Mouse (Mus musculus) left cerebral cortex, postnatal 10 days (tissue): ENCODE measurements around the gene Itga8. TPM values are rescaled to one million over a fixed set of nuclear protein-coding genes. Genes with fewer than 3 reads are reported as not detected.

Experiments
- DNase-seq, 2 experiments: peaks; one replicate each; pipeline ENCODE4 v3.0.0; 2021 to 2022; ENCODE audit warnings: low spot score in 2 of 2, mixed read lengths in 1 of 2; ENCODE audit errors: extremely low spot score in 1 of 2
- intact Hi-C: fragments of 180-260 bp; cut with DNase I; formaldehyde crosslinking; loops from one replicate; pipeline ENCODE4 v1.15.1; 2025
- total RNA-seq, 2 experiments: library from RNA; stranded (reverse); gene quantifications; 2 replicates each; pipeline ENCODE4 v1.2.3; 2021

The Itga8 gene
- 1 to 10 TPM; 5.1 to 5.4 TPM for total RNA-seq

DNA sequence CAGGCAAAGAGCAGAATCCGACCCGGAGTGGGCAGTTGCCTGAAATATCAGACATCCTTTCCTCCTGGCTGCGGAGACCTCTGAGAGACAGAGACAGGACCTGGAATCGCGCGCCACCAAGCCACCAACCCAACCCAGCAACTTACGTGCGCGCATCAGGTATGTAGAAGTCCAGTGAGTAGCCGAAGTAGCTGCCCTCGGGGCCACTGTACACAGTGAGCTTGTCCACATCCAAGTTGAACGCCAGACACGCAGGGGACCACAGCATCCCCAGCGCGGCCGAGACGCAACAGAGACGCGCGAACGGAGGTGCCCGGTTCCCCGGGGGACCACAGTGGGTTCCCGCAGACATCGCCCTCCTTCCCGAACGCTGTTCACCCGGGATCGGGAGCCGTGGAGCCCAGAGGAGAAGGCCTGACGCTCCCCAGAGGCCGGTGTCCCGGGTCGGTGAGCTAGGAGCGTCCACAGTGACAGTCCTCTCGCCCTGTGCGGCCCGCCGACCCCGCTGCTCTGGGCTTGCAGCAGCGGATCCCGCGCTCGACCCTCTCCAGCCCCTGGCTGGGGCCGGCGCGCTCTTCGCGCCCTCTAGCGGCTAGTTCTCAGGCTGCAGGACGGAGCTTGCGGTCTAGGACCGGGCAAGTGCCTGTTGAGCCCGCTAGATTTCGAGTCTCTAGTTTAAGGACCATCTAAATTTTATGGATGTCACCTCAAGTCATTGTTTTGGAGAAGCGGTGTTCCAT, at the start of gene Itga8:
Gene Itga8 (minus strand): TSS at position 492 of the 740 bp plus-strand sequence.
- peak; percentile 69 to 85 for DNase-seq
- intact Hi-C loops = loop anchor here (2.0 to 5.0 kb wide), 3 partner anchors 86 to 299 kb away; no protein-coding TSS in a partner anchor

- no peak for DNase-seq
- intact Hi-C loops = no loop called here
Measured at GRCm38 (mm10) chr2:12348914-12349313, 47.2 kb upstream of the Itga8 start.

DNA sequence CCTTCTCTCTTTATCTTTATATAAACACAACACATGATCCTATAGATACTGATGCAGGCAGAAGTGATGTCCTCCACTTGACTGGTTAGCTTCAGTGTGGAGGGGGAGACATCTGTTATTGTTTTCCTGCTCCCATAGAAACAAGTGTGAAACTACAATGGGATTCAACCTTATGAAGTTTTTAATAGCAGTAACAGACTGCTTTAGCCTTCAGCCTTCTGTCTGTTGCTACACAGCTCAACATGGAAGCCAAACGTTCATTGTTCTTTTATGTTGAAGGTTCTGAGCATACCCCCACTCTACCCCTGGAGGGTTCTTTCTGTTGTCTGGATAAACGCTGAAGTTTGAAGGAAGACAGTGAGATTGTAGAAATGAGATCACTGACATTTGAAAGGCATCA, 30.2 kb upstream of the Itga8 start:
- intact Hi-C loops = no loop called here
- no peak for DNase-seq

DNA sequence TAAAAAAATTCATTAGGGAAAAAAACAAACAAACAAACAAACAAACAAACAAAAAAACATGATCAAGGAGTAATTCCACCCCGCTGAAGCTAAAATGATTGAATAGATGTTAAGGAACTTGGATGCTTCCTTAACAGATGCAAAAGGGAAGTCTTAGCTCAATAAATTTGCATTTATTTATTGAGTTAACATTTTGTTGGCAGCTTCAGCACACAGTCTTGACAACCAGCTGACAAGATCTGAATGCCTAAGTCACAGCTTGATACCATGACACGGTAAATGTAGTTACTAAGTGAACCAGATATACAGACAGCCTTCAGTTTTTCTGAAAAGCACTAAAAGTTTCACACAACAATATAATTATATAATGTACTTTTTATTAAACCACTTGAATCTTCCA, 27.9 kb upstream of the Itga8 start:
- no peak for DNase-seq
- intact Hi-C loops = no loop called here

DNA sequence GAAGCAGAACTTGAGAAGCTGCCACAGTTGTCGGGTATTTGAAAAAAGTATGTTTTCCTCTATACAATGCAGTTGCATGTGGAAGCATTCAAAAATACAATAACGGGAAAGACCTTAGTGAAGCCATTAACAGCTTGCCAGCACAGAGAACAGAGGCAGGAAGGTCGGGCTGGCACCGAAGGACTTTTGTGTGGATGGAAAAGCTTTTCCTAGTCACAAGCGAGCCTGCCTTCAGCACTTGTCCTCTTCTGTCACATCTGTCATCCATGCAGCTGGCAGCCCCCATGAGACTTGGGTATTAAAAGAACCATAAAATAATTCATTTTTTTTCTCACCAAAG, 27.3 kb upstream of the Itga8 start:
- intact Hi-C loops = no loop called here
- no peak for DNase-seq

DNA sequence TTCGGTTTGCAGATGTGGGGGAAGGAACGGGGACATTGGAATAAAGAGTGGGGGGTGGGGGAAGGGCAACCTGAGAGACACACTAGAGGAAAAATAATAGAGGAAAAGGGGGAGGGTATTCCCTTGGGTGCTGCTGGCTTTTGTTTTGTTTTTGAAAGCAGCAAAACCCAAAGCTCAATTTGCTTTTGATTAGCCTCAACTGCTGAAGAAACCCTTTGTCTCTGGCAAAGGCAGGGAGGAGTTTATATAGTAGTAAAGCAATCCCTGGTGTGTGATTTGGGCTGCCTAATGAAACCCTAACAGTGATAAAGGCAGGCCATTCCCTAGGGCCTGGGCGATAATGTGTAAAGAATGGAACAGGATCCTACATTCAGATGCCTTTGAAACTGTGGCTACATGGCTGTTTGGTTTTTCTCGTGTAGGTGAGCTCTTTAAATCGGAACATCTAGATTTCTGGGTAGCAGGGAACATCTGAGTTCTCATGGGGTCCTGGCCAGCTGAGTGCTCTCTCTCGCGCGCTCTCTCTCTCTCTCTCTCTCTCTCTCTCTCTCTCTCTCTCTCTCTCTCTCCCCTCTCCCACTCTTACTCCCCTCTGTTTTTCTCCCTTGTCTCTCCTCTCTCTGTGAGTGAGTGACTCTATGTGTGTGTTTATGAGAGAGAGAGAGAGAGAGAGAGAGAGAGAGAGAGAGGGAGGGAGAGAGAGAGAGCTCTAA, 26.8 kb upstream of the Itga8 start:
- no peak for DNase-seq
- intact Hi-C loops = no loop called here

GRCm38 (mm10) chr2:12327691-12328354, 26.1 kb upstream of the Itga8 start:
- intact Hi-C loops = no loop called here
- no peak for DNase-seq

DNA sequence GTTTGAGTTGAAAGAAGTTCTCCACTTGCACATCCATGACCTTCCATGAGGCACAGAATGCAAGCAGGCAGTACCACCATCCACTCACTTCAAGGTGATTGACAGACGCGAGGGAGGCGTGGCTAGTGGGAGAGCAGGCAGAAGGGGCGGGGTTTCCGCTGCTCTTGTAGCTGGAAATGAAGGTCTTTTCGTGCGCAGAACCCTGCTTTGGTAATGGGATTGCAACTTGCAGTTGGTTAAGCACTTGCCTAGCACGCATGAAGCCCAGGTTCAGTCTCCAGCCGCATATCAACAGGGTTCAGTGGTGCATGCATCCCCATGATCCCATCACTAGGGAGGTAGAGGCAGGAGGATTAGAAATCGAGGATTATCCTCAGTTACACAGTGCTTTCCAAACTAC, 25.5 kb upstream of the Itga8 start:
- DNase-seq = peak in 1 of 2 experiments; percentile 64
- intact Hi-C loops = no loop called here

- no peak for DNase-seq
- intact Hi-C loops = no loop called here
Measured at GRCm38 (mm10) chr2:12325868-12326267, 24.1 kb upstream of the Itga8 start.

DNA sequence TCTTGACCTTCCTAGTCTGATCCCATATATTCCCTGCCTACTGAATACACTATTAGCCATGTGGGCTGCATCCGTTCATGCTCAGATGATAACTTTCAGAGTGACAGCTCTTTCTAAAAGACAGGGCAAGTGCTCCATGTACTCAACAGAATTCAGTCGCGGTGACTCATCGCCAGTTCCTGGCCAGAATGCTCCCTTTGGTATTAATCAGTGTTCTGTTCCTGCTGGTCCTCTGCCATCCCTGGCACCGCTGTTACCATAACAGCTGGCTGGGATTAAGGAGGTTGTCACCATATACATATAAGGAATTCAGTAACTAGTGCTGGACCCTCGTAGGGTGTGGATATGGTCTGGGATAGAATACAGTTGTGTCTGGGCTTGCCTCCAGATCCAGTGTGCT, 23.7 kb upstream of the Itga8 start:
- intact Hi-C loops = no loop called here
- DNase-seq = no peak

GRCm38 (mm10) chr2:12320914-12321313, 19.2 kb upstream of the Itga8 start:
- no peak for DNase-seq
- intact Hi-C loops = no loop called here

DNA sequence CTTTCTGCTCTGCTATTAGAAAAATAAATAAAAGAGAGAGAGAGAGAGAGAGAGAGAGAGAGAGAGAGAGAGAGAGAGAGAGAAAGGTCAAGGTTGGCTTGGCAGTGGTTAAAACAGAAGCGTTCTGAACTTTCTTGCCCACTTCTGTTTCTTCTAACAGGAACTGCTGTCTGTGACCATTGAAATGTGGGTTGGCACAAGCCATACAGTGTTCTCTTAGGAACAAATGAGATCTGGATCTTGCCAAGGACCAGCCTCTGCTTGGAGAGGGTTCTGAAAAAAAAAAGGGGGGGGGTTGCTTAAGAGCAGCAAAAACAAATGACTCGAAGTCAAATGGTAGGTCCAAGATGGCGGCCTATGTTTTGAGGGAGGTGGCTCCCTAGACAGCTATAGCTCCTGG, 17.0 kb upstream of the Itga8 start:
- intact Hi-C loops = no loop called here
- DNase-seq = no peak

- intact Hi-C loops = no loop called here
- no peak for DNase-seq
Measured at GRCm38 (mm10) chr2:12318036-12318435, 16.3 kb upstream of the Itga8 start.

GRCm38 (mm10) chr2:12317343-12317742, 15.6 kb upstream of the Itga8 start:
- no peak for DNase-seq
- intact Hi-C loops = no loop called here

DNA sequence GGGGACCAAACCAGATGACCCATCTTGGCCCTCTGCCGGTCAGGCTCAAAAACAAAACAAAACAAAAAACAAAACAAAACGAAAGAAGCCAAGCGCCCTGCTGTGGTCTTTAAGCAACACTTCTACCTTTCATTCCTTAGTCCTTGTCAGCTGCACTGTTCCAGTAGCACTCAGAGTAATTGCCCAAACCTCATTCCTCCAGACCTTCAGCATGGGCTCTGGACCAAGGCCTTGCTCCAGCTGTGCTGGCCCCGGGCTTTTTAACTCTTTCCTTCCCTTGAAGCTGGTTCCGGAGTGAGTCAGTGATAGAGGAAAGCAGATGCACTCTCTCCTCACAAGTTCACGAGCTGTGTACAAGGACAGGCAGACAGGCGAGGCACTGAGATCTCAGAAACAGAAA, 14.6 kb upstream of the Itga8 start:
- DNase-seq = peak in 1 of 2 experiments; percentile 41
- intact Hi-C loops = no loop called here

- DNase-seq = no peak
- intact Hi-C loops = no loop called here
Measured at GRCm38 (mm10) chr2:12314028-12314427, 12.3 kb upstream of the Itga8 start.

DNA sequence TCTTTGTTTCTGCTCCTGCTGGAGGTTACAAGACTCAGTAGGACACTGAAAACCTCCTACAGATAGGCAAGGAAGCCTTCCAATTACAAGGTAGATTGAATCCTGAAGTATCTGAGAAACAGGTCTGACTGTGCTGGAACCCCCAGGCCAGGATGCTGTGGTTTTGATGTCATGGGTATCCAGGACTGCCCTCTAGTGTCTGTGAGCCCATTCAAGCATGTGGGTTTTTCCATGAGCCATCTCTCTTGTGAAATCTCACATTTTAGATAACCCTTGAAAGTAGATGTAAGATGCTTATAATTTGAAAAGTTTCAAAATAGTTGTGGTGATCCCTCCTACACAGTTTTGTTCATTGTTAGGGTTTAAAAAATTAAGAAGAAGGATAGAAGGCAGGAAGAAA, 6.7 kb upstream of the Itga8 start:
- intact Hi-C loops = no loop called here
- no peak for DNase-seq

- intact Hi-C loops = no loop called here
- no peak for DNase-seq
Measured at GRCm38 (mm10) chr2:12307311-12307710, 5.6 kb upstream of the Itga8 start.

DNA sequence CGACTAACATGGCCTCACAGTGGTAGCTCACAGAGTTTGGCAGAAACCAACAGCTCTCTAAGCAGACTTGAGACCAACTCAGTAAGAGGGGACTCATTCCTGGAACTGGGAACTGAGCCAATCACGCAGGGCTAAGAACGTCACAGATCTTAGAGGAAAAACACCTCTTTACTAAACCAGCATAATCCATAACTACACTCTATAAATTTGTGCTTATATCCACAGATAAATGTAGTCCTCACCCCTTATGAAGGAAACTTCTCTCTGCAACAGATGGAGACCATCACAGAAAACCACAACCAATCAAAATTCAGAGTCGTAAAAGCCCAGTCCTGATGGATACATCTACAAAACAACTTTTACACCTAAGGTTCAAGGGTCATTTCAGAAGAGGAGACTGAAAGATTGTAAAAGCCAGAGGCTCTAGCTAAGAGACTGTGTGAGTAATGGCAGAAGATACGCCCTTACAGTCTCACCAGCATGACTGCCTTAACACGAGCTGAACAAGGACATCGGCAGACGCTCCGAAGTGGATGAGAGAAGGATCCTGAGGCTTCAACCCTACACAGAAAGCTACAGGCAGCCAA, 3.4 kb upstream of the Itga8 start:
- DNase-seq = no peak
- intact Hi-C loops = no loop called here
